Mouse (Mus musculus): ENCODE measurements around the gene Fitm1.

DNA sequence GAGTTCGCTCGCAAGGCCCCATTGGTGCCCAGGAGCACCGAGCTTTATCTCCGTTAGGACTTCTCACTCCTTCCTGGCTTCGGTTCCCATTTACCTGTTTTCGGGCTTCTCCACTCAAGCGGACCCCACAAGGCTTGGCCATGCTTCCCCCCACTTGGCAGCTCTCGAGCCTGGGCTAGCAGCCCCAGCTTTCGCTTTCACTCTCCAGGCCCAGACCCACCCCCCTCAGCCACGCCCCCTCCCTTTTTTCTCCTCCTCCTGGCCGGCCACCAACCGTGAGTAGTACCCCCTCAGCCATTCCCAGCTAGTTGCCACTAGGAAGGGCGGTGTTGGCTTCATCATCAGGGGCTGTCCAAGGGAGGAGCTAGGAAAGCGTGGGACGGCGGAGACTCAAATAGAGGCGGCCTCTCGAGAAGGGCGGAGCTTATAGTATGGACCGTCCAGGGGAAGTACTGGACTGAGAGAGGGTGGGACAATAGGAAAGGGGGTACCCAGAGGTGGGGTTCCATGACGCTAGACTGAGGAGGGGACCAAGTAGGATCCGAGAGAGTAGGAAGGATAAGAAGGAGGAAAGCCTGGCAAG lies 15.4 kb downstream of the Fitm1 start, which contains the start of gene Psme2:
- no peak for TF ChIP-seq CTCF (IDR thresholded peaks at IDR 0.05; ENCODE audit: control insufficient read depth, insufficient read depth, low read length)
- no peak for TF ChIP-seq POLR2A (IDR thresholded peaks at IDR 0.05; ENCODE audit: borderline replicate concordance, control insufficient read depth, low read depth, low read length)

All from bone marrow, adult 2 months (tissue).